Mouse (Mus musculus) heart, embryonic 12.5 days (tissue): Measurements from ENCODE around the gene Kit. TPM values are rescaled to one million over a fixed set of nuclear protein-coding genes. Genes with fewer than 3 reads are reported as not detected.
A peak's percentile ranks its signal among the peaks of the same experiment; 100 is the strongest.

Experiments
- ATAC-seq: fragments of 200-750 bp; cut with Nextera tagmentation; 2 replicates; pipeline ENCODE4 v1.8.0; 2017; ENCODE audit warnings: moderate TSS enrichment, moderate library complexity; ENCODE audit not compliant: insufficient number of reproducible peaks, low FRiP score
- H3K27ac ChIP-seq: fragments of 300-500 bp; sonication (generic); 2 replicates; pipeline ENCODE4 v1.5.1; 2016; ENCODE audit warnings: mild to moderate bottlenecking, moderate library complexity; ENCODE audit not compliant: poor library complexity, severe bottlenecking
- H3K27me3 ChIP-seq: fragments of 300-500 bp; sonication (generic); replicated peaks from 2 replicates; pipeline ENCODE4 v1.6.1; 2016; ENCODE audit warnings: mild to moderate bottlenecking, moderate library complexity
- H3K36me3 ChIP-seq: fragments of 300-500 bp; sonication (generic); 2 replicates; pipeline ENCODE4 v1.6.1; 2016; ENCODE audit warnings: mild to moderate bottlenecking, moderate library complexity
- H3K4me1 ChIP-seq: fragments of 300-500 bp; sonication (generic); replicated peaks from 2 replicates; pipeline ENCODE4 v1.6.1; 2016; ENCODE audit warnings: mild to moderate bottlenecking
- H3K4me2 ChIP-seq: fragments of 300-500 bp; sonication (generic); 2 replicates; pipeline ENCODE4 v1.6.1; 2016; ENCODE audit warnings: mild to moderate bottlenecking, moderate library complexity
- H3K4me3 ChIP-seq: fragments of 300-500 bp; sonication (generic); 2 replicates; pipeline ENCODE4 v1.5.1; 2016; ENCODE audit warnings: mild to moderate bottlenecking
- H3K9ac ChIP-seq: fragments of 300-500 bp; sonication (generic); 2 replicates; pipeline ENCODE4 v1.6.1; 2016; ENCODE audit warnings: mild to moderate bottlenecking, moderate library complexity
- H3K9me3 ChIP-seq: fragments of 300-500 bp; sonication (generic); replicated peaks from 2 replicates; pipeline ENCODE4 v1.6.1; 2016; ENCODE audit warnings: mild to moderate bottlenecking, moderate library complexity
- WGBS: fragments of 180-500 bp; shearing (Covaris S2); methylation state at CpG from one replicate; pipeline ENCODE4 v1.1.7; 2016; 5-methylcytosine and 5-hydroxymethylcytosine counted together
- polyA plus RNA-seq: library from polyadenylated mRNA; unstranded; fragments of >200 nt; fragmentation: Nextera tagmentation; extraction: Ambion mirVana; gene quantifications from 2 replicates; pipeline ENCODE4 v1.2.1, GENCODE M21; 2016

The Kit gene
- polyA plus RNA-seq, 1 experiment from 2014 or later, result 13.6 TPM

- no peaks in the 10 kb centered on the region for H3K9me3 ChIP-seq
- ATAC-seq, result no peak
These were observed 13.5 kb upstream of the Kit start for GRCm38 (mm10) chr5:75561231-75561630.

GRCm38 (mm10) chr5:75574151-75574851, 415 bp upstream of the Kit start:
- Histone ChIP-seq H3K36me3 (no peaks in the 10 kb centered on the region), H3K4me2 (peak overlapping the region; percentile 99), H3K27ac (no peak overlapping the region), H3K27me3 (peaks cover 28% of the 10 kb centered on the region), H3K4me3 (peak overlapping the region; percentile 69), H3K9ac (peak overlapping the region; percentile 68), H3K9me3 (no peaks in the 10 kb centered on the region), H3K4me1 (peaks cover 11% of the 10 kb centered on the region; the same call in 1 of the 2 replicates)
- 6% methylated on average over 26 of the region's 27 CpGs for WGBS
- ATAC-seq, result no peak

More at GRCm38 (mm10) chr5:75561231-75561630, 13.5 kb upstream of the Kit start:
- H3K9ac ChIP-seq, result no peak overlapping the region
- H3K4me1 ChIP-seq, result no peaks in the 10 kb centered on the region
- no peak overlapping the region for H3K4me3 ChIP-seq
- no peaks in the 10 kb centered on the region for H3K27me3 ChIP-seq
- no peak overlapping the region for H3K27ac ChIP-seq
- 73% methylated on average over 2 of the region's 2 CpGs for WGBS
- no peaks in the 10 kb centered on the region for H3K36me3 ChIP-seq
- no peak overlapping the region for H3K4me2 ChIP-seq

GRCm38 (mm10) chr5:75575567-75576515, 1.1 kb downstream of the Kit start:
- Histone ChIP-seq H3K4me2 (peak overlapping the region; percentile 99), H3K9me3 (no peaks in the 10 kb centered on the region), H3K36me3 (no peaks in the 10 kb centered on the region), H3K27ac (no peak overlapping the region), H3K4me3 (peak overlapping the region; percentile 69), H3K4me1 (peaks cover 18% of the 10 kb centered on the region), H3K9ac (peak overlapping the region; percentile 68), H3K27me3 (peaks cover 37% of the 10 kb centered on the region)
- WGBS, result under 1% methylated on average over 53 of the region's 53 CpGs
- peak; percentile 58 for ATAC-seq

GRCm38 (mm10) chr5:75576741-75577140, 2.0 kb downstream of the Kit start:
- Histone ChIP-seq H3K9me3 (no peaks in the 10 kb centered on the region), H3K4me3 (peak overlapping the region; percentile 69), H3K27ac (no peak overlapping the region), H3K4me2 (peak overlapping the region; percentile 99), H3K9ac (no peak overlapping the region; the same call in 1 of the 2 replicates), H3K36me3 (no peaks in the 10 kb centered on the region), H3K27me3 (peaks cover 38% of the 10 kb centered on the region), H3K4me1 (peaks cover 18% of the 10 kb centered on the region)
- 39% methylated on average over 6 of the region's 6 CpGs for WGBS
- ATAC-seq, result no peak

GRCm38 (mm10) chr5:75578141-75578540, 3.4 kb downstream of the Kit start:
- H3K36me3 ChIP-seq, result no peaks in the 10 kb centered on the region
- peaks cover 38% of the 10 kb centered on the region for H3K27me3 ChIP-seq
- H3K4me3 ChIP-seq, result no peak overlapping the region
- no peaks in the 10 kb centered on the region for H3K9me3 ChIP-seq
- H3K4me2 ChIP-seq, result peak overlapping the region; percentile 36; the same call in 1 of the 2 replicates
- H3K9ac ChIP-seq, result no peak overlapping the region
- no peak overlapping the region for H3K27ac ChIP-seq
- no peak for ATAC-seq
- 51% methylated on average over 7 of the region's 7 CpGs for WGBS
- peaks cover 18% of the 10 kb centered on the region for H3K4me1 ChIP-seq

GRCm38 (mm10) chr5:75579244-75579643, 4.5 kb downstream of the Kit start:
- ATAC-seq, result no peak
- H3K27me3 ChIP-seq, result peaks cover 32% of the 10 kb centered on the region

GRCm38 (mm10) chr5:75579646-75580268, 5.0 kb downstream of the Kit start:
- Histone ChIP-seq H3K27ac (no peak overlapping the region), H3K9ac (no peak overlapping the region), H3K27me3 (peaks cover 31% of the 10 kb centered on the region), H3K4me3 (no peak overlapping the region), H3K4me1 (peaks cover 18% of the 10 kb centered on the region), H3K36me3 (no peaks in the 10 kb centered on the region), H3K4me2 (no peak overlapping the region), H3K9me3 (no peaks in the 10 kb centered on the region)
- no peak for ATAC-seq
- 31% methylated on average over 11 of the region's 11 CpGs for WGBS

More at GRCm38 (mm10) chr5:75579244-75579643, 4.5 kb downstream of the Kit start:
- peaks cover 18% of the 10 kb centered on the region for H3K4me1 ChIP-seq
- 75% methylated on average over 5 of the region's 5 CpGs for WGBS
- no peak overlapping the region for H3K27ac ChIP-seq
- no peaks in the 10 kb centered on the region for H3K9me3 ChIP-seq
- no peaks in the 10 kb centered on the region for H3K36me3 ChIP-seq
- H3K4me3 ChIP-seq, result no peak overlapping the region
- no peak overlapping the region for H3K9ac ChIP-seq
- H3K4me2 ChIP-seq, result no peak overlapping the region

- H3K4me3 ChIP-seq, result no peak overlapping the region
These were observed 7.2 kb downstream of the Kit start for GRCm38 (mm10) chr5:75581926-75582325.

GRCm38 (mm10) chr5:75587781-75588180, 13.1 kb downstream of the Kit start:
- no peaks in the 10 kb centered on the region for H3K9me3 ChIP-seq
- no peaks in the 10 kb centered on the region for H3K4me1 ChIP-seq
- H3K27ac ChIP-seq, result no peak overlapping the region
- ATAC-seq, result no peak
- H3K27me3 ChIP-seq, result no peaks in the 10 kb centered on the region
- no peak overlapping the region for H3K4me2 ChIP-seq
- H3K36me3 ChIP-seq, result no peaks in the 10 kb centered on the region
- 82% methylated on average over 4 of the region's 4 CpGs for WGBS
- H3K9ac ChIP-seq, result no peak overlapping the region
- no peak overlapping the region for H3K4me3 ChIP-seq

More at GRCm38 (mm10) chr5:75581926-75582325, 7.2 kb downstream of the Kit start:
- Histone ChIP-seq H3K9ac (no peak overlapping the region), H3K36me3 (no peaks in the 10 kb centered on the region), H3K4me1 (peaks cover 18% of the 10 kb centered on the region), H3K9me3 (no peaks in the 10 kb centered on the region), H3K27me3 (peaks cover 31% of the 10 kb centered on the region), H3K4me2 (no peak overlapping the region), H3K27ac (no peak overlapping the region)
- WGBS, result 56% methylated on average over 7 of the region's 7 CpGs
- no peak for ATAC-seq

- H3K4me1 ChIP-seq, result no peaks in the 10 kb centered on the region
- no peak overlapping the region for H3K27ac ChIP-seq
- H3K9ac ChIP-seq, result no peak overlapping the region
- H3K4me2 ChIP-seq, result no peak overlapping the region
- H3K9me3 ChIP-seq, result no peaks in the 10 kb centered on the region
- H3K4me3 ChIP-seq, result no peak overlapping the region
- no peaks in the 10 kb centered on the region for H3K36me3 ChIP-seq
- no peak for ATAC-seq
- WGBS, result 79% methylated on average over 15 of the region's 15 CpGs
- no peaks in the 10 kb centered on the region for H3K27me3 ChIP-seq
These were observed 15.0 kb downstream of the Kit start for GRCm38 (mm10) chr5:75589552-75590346.
